Mouse (Mus musculus) liver, postnatal 0 days (tissue): ENCODE results near the gene Zfp775. TPM values are rescaled to one million over a fixed set of nuclear protein-coding genes. Genes with fewer than 3 reads are reported as not detected.

Experiments used
- ATAC-seq: fragments of 200-750 bp; cut with Nextera tagmentation; 2 replicates; pipeline ENCODE4 v1.8.0; 2017; ENCODE audit warnings: mild to moderate bottlenecking, moderate library complexity
- DNase-seq: peaks from one replicate; pipeline ENCODE4 v3.0.0-alpha.2; 2016
- H3K27ac ChIP-seq: fragments of 300-500 bp; sonication (generic); 2 replicates; pipeline ENCODE4 v1.5.1; 2014; ENCODE audit warnings: antibody characterized with exemption, moderate library complexity, mild to moderate bottlenecking, low read depth
- H3K27me3 ChIP-seq: fragments of 300-500 bp; sonication (generic); 2 replicates; pipeline ENCODE4 v1.6.1; 2014; ENCODE audit warnings: low read length, control low read depth, mixed read lengths; ENCODE audit not compliant: insufficient read depth
- H3K36me3 ChIP-seq: fragments of 300-500 bp; sonication (generic); replicated peaks from 2 replicates; pipeline ENCODE4 v1.6.1; 2014; ENCODE audit warnings: mild to moderate bottlenecking, control low read depth, low read length, moderate library complexity, mixed read lengths; ENCODE audit not compliant: insufficient read depth
- H3K4me1 ChIP-seq: fragments of 300-500 bp; sonication (generic); 2 replicates; pipeline ENCODE4 v1.6.1; 2014; ENCODE audit warnings: antibody characterized with exemption, mild to moderate bottlenecking, control low read depth; ENCODE audit not compliant: insufficient read depth
- H3K4me2 ChIP-seq: fragments of 300-500 bp; sonication (generic); 2 replicates; pipeline ENCODE4 v1.6.1; 2014; ENCODE audit warnings: low read depth, mild to moderate bottlenecking, low read length, moderate library complexity, mixed read lengths
- H3K4me3 ChIP-seq: fragments of 300-500 bp; sonication (generic); 2 replicates; pipeline ENCODE4 v1.5.1; 2014; ENCODE audit warnings: low read depth, low read length
- H3K9ac ChIP-seq: fragments of 300-500 bp; sonication (generic); replicated peaks from 2 replicates; pipeline ENCODE4 v1.6.1; 2014; ENCODE audit warnings: mild to moderate bottlenecking, moderate library complexity
- H3K9me3 ChIP-seq: fragments of 300-500 bp; sonication (generic); 2 replicates; pipeline ENCODE4 v1.6.1; 2016; ENCODE audit warnings: mild to moderate bottlenecking, control low read depth, low read length, mixed read lengths
- CTCF ChIP-seq: sonication (generic); IDR thresholded peaks from 2 replicates; pipeline ENCODE4 v1.5.1; 2016; ENCODE audit warnings: antibody characterized with exemption, low read depth
- EP300 ChIP-seq: IDR thresholded peaks from 2 replicates; pipeline ENCODE4 v1.6.1; 2016; ENCODE audit warnings: antibody characterized with exemption, low read depth, mild to moderate bottlenecking
- WGBS: fragments of 180-500 bp; shearing (Covaris S2); extraction: QIAGEN DNeasy Blood & Tissue Kit; methylation state at CpG from one replicate; pipeline ENCODE4 v1.1.7; 2014; ENCODE audit not compliant: insufficient replicate concordance; 5-methylcytosine and 5-hydroxymethylcytosine counted together
- polyA plus RNA-seq: library from polyadenylated mRNA; unstranded; fragments of >200 nt; fragmentation: Nextera tagmentation; extraction: Ambion mirVana; gene quantifications from 2 replicates; pipeline ENCODE4 v1.2.1, GENCODE M21; 2015

Zfp775 gene
- polyA plus RNA-seq, 1 experiment from 2014 or later = 0.93 TPM

DNA sequence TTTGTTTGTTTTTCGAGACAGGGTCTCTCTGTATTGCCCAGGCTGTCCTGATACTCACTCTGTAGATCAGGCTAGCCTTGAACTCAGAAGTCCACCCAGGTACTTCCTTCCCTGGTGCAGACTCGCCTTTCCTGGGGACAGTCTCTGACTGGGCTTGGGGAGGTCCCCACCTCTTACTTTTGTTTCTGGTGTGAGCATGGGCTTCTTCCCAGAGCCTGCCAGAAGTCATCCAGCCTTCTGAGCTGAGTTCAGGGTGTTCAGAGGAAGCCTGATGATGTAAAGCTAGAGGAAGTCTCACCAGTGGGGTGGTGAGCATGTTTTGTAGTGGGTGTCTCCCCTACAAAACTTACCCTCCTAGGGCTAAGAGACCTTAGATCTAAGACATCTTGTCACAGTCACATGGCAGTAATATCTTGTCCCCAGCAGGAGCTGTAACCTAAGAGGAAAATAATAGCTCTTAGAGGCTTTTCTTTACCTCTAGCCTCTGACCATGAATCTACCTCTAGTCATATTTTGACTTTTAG is 67.6 kb downstream of the Zfp775 start:
- Histone ChIP-seq H3K4me2 (no peak overlapping the region), H3K27me3 (no peaks in the 10 kb centered on the region), H3K36me3 (no peaks in the 10 kb centered on the region), H3K9ac (no peak overlapping the region), H3K4me1 (peaks cover 15% of the 10 kb centered on the region), H3K27ac (no peak overlapping the region), H3K4me3 (no peak overlapping the region), H3K9me3 (no peaks in the 10 kb centered on the region)
- no peak for ATAC-seq
- peak; percentile 8 for DNase-seq
- whole genome bisulfite sequencing = 69% methylated on average over 2 of the region's 2 CpGs
- no peak for TF ChIP-seq EP300
- TF ChIP-seq CTCF = no peak

Other genes starting within 250 kb of the Zfp775 start
- 1.9 and 2.2 TPM in 2 replicates for gene Krba1, start 206.5 kb upstream of the Zfp775 start, polyA plus RNA-seq
- gene Zfp467, start 156.2 kb upstream of the Zfp775 start, polyA plus RNA-seq = 4.9 TPM in 2 replicates
- 0.01 and 0.06 TPM in 2 replicates for gene Sspo, start 153.8 kb upstream of the Zfp775 start, polyA plus RNA-seq
- gene Atp6v0e2, start 64.4 kb upstream of the Zfp775 start, polyA plus RNA-seq = 1.1 and 1.2 TPM in 2 replicates
- gene Lrrc61, start 47.3 kb upstream of the Zfp775 start, polyA plus RNA-seq = 2.4 and 2.7 TPM in 2 replicates
- gene Rarres2, start 29.3 kb upstream of the Zfp775 start, polyA plus RNA-seq = 485 and 531 TPM in 2 replicates
- gene Gm45021, start 12.5 kb upstream of the Zfp775 start, polyA plus RNA-seq = not detected in 2 replicates
- gene Repin1, start 8.2 kb upstream of the Zfp775 start, polyA plus RNA-seq = 14.4 and 14.8 TPM in 2 replicates
- not detected in 2 replicates for gene Gm44965, start 8.1 kb upstream of the Zfp775 start, polyA plus RNA-seq
- 0.16 and 0.20 TPM in 2 replicates for gene AI854703, start 24.7 kb downstream of the Zfp775 start, polyA plus RNA-seq
- 1.1 TPM in 2 replicates for gene Gimap8, start 45.2 kb downstream of the Zfp775 start, polyA plus RNA-seq
- 10.2 and 10.9 TPM in 2 replicates for gene Gimap9, start 74.1 kb downstream of the Zfp775 start, polyA plus RNA-seq
- gene Gimap4, start 82.5 kb downstream of the Zfp775 start, polyA plus RNA-seq = 13.5 and 14.5 TPM in 2 replicates
- gene Gimap6, start 106.2 kb downstream of the Zfp775 start, polyA plus RNA-seq = 12.2 and 12.5 TPM in 2 replicates
- gene Gm28053, start 116.5 kb downstream of the Zfp775 start, polyA plus RNA-seq = 1.1 TPM in 1 of 2 replicates, not detected in the other
- gene Gimap7, start 116.6 kb downstream of the Zfp775 start, polyA plus RNA-seq = 0.59 and 0.65 TPM in 2 replicates
- gene Gimap1, start 137.0 kb downstream of the Zfp775 start, polyA plus RNA-seq = 9.2 and 10.0 TPM in 2 replicates
- 4.7 and 5.9 TPM in 2 replicates for gene Gimap5, start 144.1 kb downstream of the Zfp775 start, polyA plus RNA-seq
- gene Gimap3, start 168.8 kb downstream of the Zfp775 start, polyA plus RNA-seq = 0.75 and 0.82 TPM in 2 replicates
- 174 and 198 TPM in 2 replicates for gene Tmem176a, start 238.9 kb downstream of the Zfp775 start, polyA plus RNA-seq
- gene Tmem176b, start 239.4 kb downstream of the Zfp775 start, polyA plus RNA-seq = 255 and 270 TPM in 2 replicates